Mouse (Mus musculus): ENCODE measurements around the gene Pfkfb4. TPM values are rescaled to one million over a fixed set of nuclear protein-coding genes. Genes with fewer than 3 reads are reported as not detected.
A peak's percentile ranks its signal among the peaks of the same experiment; 100 is the strongest.

Pfkfb4 gene
- polyA plus RNA-seq, 1 experiment from 2014 or later, result 3.8 TPM

DNA sequence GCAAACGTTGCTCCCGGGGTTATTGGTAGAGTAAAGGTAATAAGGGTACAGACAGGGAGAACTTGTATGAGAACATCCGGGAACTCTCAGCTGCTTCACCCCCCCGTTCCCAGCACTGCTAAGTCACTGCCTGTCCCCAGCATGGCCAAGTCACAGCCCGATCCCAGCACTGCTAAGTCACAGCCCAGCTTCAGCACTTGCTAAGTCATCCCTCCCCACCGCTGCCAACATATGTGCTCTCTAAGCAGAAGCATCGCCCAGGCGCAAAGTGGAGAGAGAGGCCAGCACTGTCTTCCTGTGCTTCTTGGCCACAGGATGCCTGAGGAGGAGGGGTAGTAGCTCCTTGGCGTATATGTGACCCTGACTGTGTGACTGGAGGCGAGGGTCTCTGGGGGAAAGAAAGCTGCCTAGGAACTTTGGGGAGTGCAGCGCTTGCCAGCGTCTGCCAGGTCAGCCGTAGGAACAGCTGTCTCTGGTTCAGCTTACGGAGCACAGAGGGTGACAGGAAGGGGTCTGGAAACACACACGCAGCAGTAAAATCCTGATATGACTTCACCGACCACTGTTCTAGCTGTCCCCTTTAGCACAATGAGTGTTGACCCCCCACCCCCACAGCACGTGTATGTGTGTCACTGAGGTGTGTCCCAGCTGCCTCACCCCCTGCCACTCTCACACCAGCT, 18.2 kb downstream of the Pfkfb4 start:
- ATAC-seq, result peak; percentile 90
- H3K4me2 ChIP-seq (ENCODE audit: low read depth, low read length), result 0 out of 2 replicates have a peak overlapping the region, but pooled peaks have one; percentile 11

DNA sequence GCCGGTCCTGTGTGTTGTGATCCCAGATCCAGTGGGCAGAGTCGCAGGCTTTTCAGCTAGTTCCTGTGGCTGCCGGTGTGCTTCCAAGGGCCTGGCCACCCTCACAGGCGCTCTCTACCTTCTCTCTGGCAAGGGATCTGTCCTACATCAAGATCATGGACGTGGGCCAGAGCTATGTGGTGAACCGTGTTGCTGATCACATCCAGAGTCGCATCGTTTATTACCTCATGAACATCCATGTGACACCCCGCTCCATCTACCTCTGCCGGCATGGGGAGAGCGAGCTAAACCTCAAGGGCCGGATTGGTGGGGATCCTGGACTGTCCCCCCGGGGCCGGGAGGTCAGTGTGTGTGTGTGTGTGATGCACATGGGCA, 18.7 kb downstream of the Pfkfb4 start:
- no peak overlapping the region for H3K4me3 ChIP-seq (ENCODE audit: low read depth, low read length)
- H3K9ac ChIP-seq (replicated peaks), result no peak overlapping the region
- H3K36me3 ChIP-seq (replicated peaks; ENCODE audit: insufficient read depth, low read length), result peaks cover 2% of the 10 kb centered on the region; the same call in 1 of the 2 replicates
- no peaks in the 10 kb centered on the region for H3K9me3 ChIP-seq (ENCODE audit: low read length)
- TF ChIP-seq CTCF (IDR thresholded peaks at IDR 0.05; ENCODE audit: low read depth) (no peak), EP300 (IDR thresholded peaks at IDR 0.05; ENCODE audit: low read depth) (no peak)
- no peak for DNase-seq
- no peak overlapping the region for H3K4me2 ChIP-seq (ENCODE audit: low read depth, low read length)
- no peak overlapping the region for H3K27ac ChIP-seq (ENCODE audit: low read depth)
- H3K4me1 ChIP-seq (ENCODE audit: insufficient read depth), result no peaks in the 10 kb centered on the region
- WGBS (ENCODE audit: insufficient replicate concordance), result 82% methylated on average over 14 of the region's 14 CpGs
- no peaks in the 10 kb centered on the region for H3K27me3 ChIP-seq (ENCODE audit: insufficient read depth, low read length)
- ATAC-seq, result no peak

More for the DNA sequence above, 18.2 kb downstream of the Pfkfb4 start:
- no peaks in the 10 kb centered on the region for H3K4me1 ChIP-seq (ENCODE audit: insufficient read depth)
- H3K27ac ChIP-seq (ENCODE audit: low read depth), result no peak overlapping the region
- TF ChIP-seq EP300 (IDR thresholded peaks at IDR 0.05; ENCODE audit: low read depth), result no peak
- TF ChIP-seq CTCF (IDR thresholded peaks at IDR 0.05; ENCODE audit: low read depth), result no peak
- 22% methylated on average over 17 of the region's 17 CpGs for WGBS (ENCODE audit: insufficient replicate concordance)
- H3K9ac ChIP-seq (replicated peaks), result no peak overlapping the region
- no peaks in the 10 kb centered on the region for H3K27me3 ChIP-seq (ENCODE audit: insufficient read depth, low read length)
- H3K9me3 ChIP-seq (ENCODE audit: low read length), result no peaks in the 10 kb centered on the region
- DNase-seq, result peak; percentile 55
- H3K36me3 ChIP-seq (replicated peaks; ENCODE audit: insufficient read depth, low read length), result peaks cover 2% of the 10 kb centered on the region; the same call in 1 of the 2 replicates
- no peak overlapping the region for H3K4me3 ChIP-seq (ENCODE audit: low read depth, low read length)

DNA sequence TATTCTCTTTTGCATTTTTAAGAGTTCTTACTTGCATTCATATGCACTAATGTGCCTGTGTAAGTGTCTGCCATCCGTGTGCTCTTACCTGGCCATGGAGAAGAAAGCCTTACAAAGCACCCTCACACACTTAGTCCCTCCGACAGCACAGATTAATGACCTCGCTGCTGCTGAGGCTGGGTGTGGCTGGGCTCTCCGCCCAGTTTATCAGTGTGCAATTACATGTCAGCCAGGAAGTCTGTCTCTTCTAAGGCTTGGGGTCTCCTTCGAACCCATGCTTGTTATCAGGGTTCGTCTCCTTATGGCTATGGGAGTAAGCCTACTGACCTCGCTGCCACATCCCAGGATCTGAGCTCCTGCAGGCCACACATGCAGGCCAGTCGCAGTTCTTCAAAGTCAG, 23.8 kb downstream of the Pfkfb4 start:
- Histone ChIP-seq H3K4me1 (ENCODE audit: insufficient read depth) (no peaks in the 10 kb centered on the region), H3K27me3 (ENCODE audit: insufficient read depth, low read length) (no peaks in the 10 kb centered on the region), H3K9me3 (ENCODE audit: low read length) (no peaks in the 10 kb centered on the region), H3K4me3 (ENCODE audit: low read depth, low read length) (no peak overlapping the region), H3K4me2 (ENCODE audit: low read depth, low read length) (no peak overlapping the region), H3K36me3 (replicated peaks; ENCODE audit: insufficient read depth, low read length) (peaks cover under 1% of the 10 kb centered on the region; the same call in 1 of the 2 replicates), H3K9ac (replicated peaks) (no peak overlapping the region), H3K27ac (ENCODE audit: low read depth) (no peak overlapping the region)
- DNase-seq (no peak), ATAC-seq (no peak)
- TF ChIP-seq CTCF (IDR thresholded peaks at IDR 0.05; ENCODE audit: low read depth) (no peak), EP300 (IDR thresholded peaks at IDR 0.05; ENCODE audit: low read depth) (no peak)
- 52% methylated on average over 8 of the region's 8 CpGs for WGBS (ENCODE audit: insufficient replicate concordance)

DNA sequence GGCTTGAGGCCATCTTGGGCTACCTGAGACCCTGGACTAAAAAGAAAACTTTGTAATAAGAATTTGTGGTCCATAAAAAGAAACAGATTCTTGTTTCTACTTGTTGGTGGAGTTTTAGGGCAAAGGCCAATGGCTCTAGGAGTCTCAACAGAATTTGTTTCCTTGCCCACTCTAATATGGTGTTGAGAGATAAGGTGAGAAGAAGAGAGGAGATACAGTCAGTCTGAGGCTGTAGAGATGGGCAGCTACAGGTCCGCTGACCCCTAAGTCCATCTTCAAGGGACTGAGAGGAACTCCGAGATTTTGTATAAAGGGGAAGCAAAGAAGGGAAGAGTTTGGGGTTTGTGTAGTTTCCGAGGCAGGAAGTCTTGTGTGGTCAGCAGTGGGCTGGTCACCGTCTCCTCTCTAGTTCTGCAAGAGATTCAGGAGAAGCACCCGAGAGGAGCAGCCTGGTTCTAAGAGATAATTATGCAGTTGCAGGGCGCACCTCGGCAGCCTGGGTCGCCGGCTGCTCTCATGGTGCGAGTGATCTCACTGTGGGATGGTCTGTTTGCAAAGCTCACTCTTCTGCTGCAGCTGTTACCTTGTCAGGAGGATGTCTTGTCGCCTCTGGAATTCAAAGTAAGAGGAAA, 25.5 kb downstream of the Pfkfb4 start:
- 14% methylated on average over 11 of the region's 11 CpGs for WGBS (ENCODE audit: insufficient replicate concordance)
- H3K4me2 ChIP-seq (ENCODE audit: low read depth, low read length), result 0 out of 2 replicates have a peak overlapping the region, but pooled peaks have one; percentile 24
- ATAC-seq (peak; percentile 72), DNase-seq (no peak)
- H3K27ac ChIP-seq (ENCODE audit: low read depth), result no peak overlapping the region
- no peaks in the 10 kb centered on the region for H3K9me3 ChIP-seq (ENCODE audit: low read length)
- no peak overlapping the region for H3K9ac ChIP-seq (replicated peaks)
- H3K36me3 ChIP-seq (replicated peaks; ENCODE audit: insufficient read depth, low read length), result no peaks in the 10 kb centered on the region; the same call in 1 of the 2 replicates
- no peaks in the 10 kb centered on the region for H3K27me3 ChIP-seq (ENCODE audit: insufficient read depth, low read length)
- no peak overlapping the region for H3K4me3 ChIP-seq (ENCODE audit: low read depth, low read length)
- H3K4me1 ChIP-seq (ENCODE audit: insufficient read depth), result no peaks in the 10 kb centered on the region
- TF ChIP-seq EP300 (IDR thresholded peaks at IDR 0.05; ENCODE audit: low read depth) (no peak), CTCF (IDR thresholded peaks at IDR 0.05; ENCODE audit: low read depth) (no peak)

DNA sequence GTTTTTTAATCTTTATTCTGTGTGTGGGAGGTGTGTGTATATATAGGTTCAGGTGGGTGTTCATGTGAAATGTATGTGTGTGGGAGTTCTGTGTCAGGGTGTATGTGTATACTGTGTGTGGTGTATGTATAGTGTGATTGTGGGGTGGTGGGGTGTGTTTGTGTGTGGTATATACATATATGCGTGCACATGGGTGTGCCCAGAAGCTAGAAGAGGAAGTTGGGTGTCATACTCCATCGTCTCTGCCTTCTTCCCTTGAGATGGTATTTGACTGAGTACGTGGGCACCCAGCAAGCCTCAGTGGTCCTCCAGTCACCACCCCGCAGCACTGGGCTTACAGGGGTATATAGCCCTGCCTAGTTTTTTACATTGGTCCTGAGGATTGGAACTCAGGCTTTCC, 29.9 kb downstream of the Pfkfb4 start:
- Histone ChIP-seq H3K4me1 (ENCODE audit: insufficient read depth) (no peaks in the 10 kb centered on the region), H3K27ac (ENCODE audit: low read depth) (0 out of 2 replicates have a peak overlapping the region, but pooled peaks have one; percentile 34), H3K9ac (replicated peaks) (no peak overlapping the region), H3K4me2 (ENCODE audit: low read depth, low read length) (no peak overlapping the region), H3K27me3 (ENCODE audit: insufficient read depth, low read length) (no peaks in the 10 kb centered on the region), H3K9me3 (ENCODE audit: low read length) (no peaks in the 10 kb centered on the region), H3K36me3 (replicated peaks; ENCODE audit: insufficient read depth, low read length) (no peaks in the 10 kb centered on the region), H3K4me3 (ENCODE audit: low read depth, low read length) (no peak overlapping the region)
- ATAC-seq, result no peak
- TF ChIP-seq CTCF (IDR thresholded peaks at IDR 0.05; ENCODE audit: low read depth) (no peak), EP300 (IDR thresholded peaks at IDR 0.05; ENCODE audit: low read depth) (no peak)
- WGBS (ENCODE audit: insufficient replicate concordance), result 45% methylated on average over 4 of the region's 4 CpGs
- no peak for DNase-seq

DNA sequence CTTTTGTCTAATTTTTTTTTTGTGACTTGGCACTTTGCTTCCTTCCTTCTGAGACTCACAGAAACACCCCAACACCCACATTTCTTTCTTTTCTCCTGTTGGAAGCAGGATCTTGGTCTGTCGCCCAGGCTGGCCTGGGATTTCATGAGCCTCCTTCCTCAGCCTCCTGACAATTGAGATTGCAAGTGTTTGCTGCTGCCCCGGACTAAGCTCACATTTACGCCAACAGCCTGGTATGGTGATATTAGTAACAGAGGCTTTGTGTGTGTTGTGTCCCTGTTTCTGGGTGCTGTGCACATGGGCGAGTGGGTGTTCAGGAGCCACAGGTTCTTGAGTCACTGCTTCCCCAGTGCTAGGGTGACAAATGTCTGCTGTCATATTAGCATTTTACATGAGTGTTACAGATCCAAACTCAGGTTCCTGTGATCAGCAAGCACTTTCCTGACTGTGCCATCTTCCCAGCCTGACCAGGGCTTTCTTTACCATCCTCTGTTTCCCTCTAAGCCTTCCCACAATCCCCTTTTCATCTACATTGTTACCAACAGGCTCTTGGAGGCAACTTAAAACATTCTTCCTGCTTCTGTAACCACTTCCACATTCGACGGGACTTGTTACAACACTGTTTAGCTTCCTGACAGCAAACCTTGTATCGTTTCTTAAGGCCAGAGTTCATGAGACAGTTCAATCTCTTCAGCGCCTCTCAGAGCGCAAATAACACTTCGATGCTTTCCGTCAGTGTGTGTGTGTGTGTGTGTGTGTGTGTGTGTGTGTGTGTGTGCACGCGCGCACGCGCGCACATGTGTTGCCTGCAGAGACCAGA, 31.5 kb downstream of the Pfkfb4 start:
- peak; percentile 44; the same call in 1 of the 2 replicates for ATAC-seq
- no peak overlapping the region for H3K4me3 ChIP-seq (ENCODE audit: low read depth, low read length)
- no peak for DNase-seq
- no peaks in the 10 kb centered on the region for H3K9me3 ChIP-seq (ENCODE audit: low read length)
- no peak overlapping the region for H3K4me2 ChIP-seq (ENCODE audit: low read depth, low read length)
- TF ChIP-seq CTCF (IDR thresholded peaks at IDR 0.05; ENCODE audit: low read depth) (no peak), EP300 (IDR thresholded peaks at IDR 0.05; ENCODE audit: low read depth) (no peak)
- no peaks in the 10 kb centered on the region for H3K4me1 ChIP-seq (ENCODE audit: insufficient read depth)
- H3K27ac ChIP-seq (ENCODE audit: low read depth), result peak overlapping the region; percentile 34
- H3K27me3 ChIP-seq (ENCODE audit: insufficient read depth, low read length), result no peaks in the 10 kb centered on the region
- H3K9ac ChIP-seq (replicated peaks), result no peak overlapping the region
- 57% methylated on average over 17 of the region's 17 CpGs for WGBS (ENCODE audit: insufficient replicate concordance)
- H3K36me3 ChIP-seq (replicated peaks; ENCODE audit: insufficient read depth, low read length), result no peaks in the 10 kb centered on the region

Measured in liver, postnatal 0 days (tissue).